Mouse (Mus musculus): Measurements from ENCODE around the gene Ttc1. TPM values are rescaled to one million over a fixed set of nuclear protein-coding genes. Genes with fewer than 3 reads are reported as not detected.

The Ttc1 gene
- polyA plus RNA-seq, 1 experiment from 2014 or later = 74.4 TPM

DNA sequence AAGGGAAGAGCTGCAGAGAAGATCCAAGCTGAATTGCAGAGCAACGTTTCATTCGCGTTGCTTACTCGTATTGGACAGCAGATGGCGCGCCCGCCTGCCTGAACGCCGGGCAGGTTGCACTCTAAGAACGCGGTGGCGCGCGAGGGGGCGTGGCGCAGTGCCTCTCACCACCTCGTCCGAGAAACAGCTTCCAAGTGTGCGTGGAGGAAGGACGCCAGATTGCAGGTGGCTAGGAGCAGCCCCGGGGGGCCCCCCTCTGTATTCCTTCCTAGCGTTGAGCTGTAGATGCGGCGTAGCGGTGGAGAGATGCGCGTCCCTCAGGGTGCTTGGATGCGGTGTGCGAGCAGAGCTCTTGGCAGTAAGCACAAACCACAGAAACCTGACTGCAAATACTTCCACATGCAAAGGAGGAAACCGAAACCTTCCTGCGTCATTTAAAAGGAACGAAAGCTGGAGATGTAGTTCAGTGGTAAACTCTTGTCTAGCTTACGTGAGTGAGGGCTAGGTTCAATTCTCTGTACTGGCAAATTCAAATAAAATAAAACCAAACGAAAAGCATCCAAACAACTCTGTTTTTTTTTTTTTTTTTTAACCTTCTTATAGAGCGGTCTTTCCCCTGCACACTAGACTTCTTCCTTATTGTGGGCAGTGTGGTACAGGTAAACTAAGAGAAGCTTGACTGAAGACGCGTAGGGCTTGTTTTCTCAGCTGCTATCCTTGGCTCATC, 19.3 kb upstream of the Ttc1 start:
- Histone ChIP-seq H3K27me3 (peaks cover 20% of the 10 kb centered on the region), H3K9ac (replicated peaks) (peak overlapping the region; percentile 47; the same call in 1 of the 2 replicates)
- 6% methylated on average over 37 of the region's 37 CpGs for WGBS

DNA sequence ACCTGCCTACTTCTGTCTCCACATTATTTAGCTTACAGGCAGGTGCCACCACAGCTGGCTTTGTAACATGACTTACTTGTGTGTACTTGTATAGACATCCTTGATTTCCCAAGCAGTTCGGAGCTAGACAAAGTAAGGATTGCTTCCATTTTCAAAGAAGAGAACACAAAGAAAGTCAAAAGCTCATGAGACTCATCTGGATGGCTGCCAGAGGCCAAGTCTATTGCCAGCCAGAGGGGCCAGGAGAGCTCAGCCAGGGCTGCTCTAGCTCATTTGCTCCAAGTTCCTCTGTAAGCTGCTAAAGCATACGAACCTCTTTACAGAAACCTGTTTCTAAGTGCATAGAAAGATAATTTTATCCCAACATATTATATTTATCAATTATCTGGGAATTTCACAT, 10.6 kb upstream of the Ttc1 start:
- no peak overlapping the region for H3K9ac ChIP-seq (replicated peaks)
- ATAC-seq (ENCODE audit: insufficient number of reproducible peaks, insufficient read depth, low FRiP score, low TSS enrichment, low read depth) = no peak
- H3K4me2 ChIP-seq = no peak overlapping the region
- no peaks in the 10 kb centered on the region for H3K36me3 ChIP-seq
- no peak overlapping the region for H3K27ac ChIP-seq
- H3K9me3 ChIP-seq = no peaks in the 10 kb centered on the region
- H3K27me3 ChIP-seq = peaks cover 11% of the 10 kb centered on the region; the same call in 1 of the 2 replicates
- 70% methylated on average over 2 of the region's 2 CpGs for WGBS
- H3K4me1 ChIP-seq (replicated peaks) = no peaks in the 10 kb centered on the region
- no peak overlapping the region for H3K4me3 ChIP-seq (replicated peaks)

More for the DNA sequence above, 19.3 kb upstream of the Ttc1 start:
- ATAC-seq (ENCODE audit: insufficient number of reproducible peaks, insufficient read depth, low FRiP score, low TSS enrichment, low read depth) = no peak
- H3K9me3 ChIP-seq = no peaks in the 10 kb centered on the region
- peak overlapping the region; percentile 76 for H3K4me2 ChIP-seq
- H3K4me3 ChIP-seq (replicated peaks) = peak overlapping the region; percentile 53
- no peaks in the 10 kb centered on the region for H3K4me1 ChIP-seq (replicated peaks)
- no peaks in the 10 kb centered on the region for H3K36me3 ChIP-seq
- no peak overlapping the region for H3K27ac ChIP-seq

DNA sequence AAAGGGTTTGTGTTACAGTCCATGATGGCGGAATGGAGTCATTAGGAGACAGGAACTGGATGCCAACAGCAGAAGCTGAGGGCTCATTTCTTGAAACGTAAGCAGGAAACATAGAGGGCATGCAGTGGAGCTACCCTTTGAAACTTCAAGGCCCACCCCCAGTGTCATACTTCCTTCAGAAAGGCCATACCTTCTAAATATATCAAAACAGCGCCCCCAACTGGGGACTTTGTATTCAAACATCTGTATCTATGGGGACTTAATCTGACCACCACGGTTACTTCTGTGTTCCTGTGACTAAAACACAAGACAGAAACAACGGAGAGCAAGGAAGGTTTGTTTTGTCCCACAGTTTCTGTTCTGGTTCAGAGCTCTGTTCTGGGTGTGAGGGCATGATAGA, 7.6 kb upstream of the Ttc1 start:
- 73% methylated on average over 5 of the region's 5 CpGs for WGBS
- Histone ChIP-seq H3K4me2 (no peak overlapping the region), H3K4me3 (replicated peaks) (no peak overlapping the region), H3K9ac (replicated peaks) (no peak overlapping the region), H3K4me1 (replicated peaks) (no peaks in the 10 kb centered on the region), H3K27ac (no peak overlapping the region), H3K9me3 (no peaks in the 10 kb centered on the region), H3K36me3 (no peaks in the 10 kb centered on the region), H3K27me3 (peaks cover 16% of the 10 kb centered on the region; the same call in 1 of the 2 replicates)
- no peak for ATAC-seq (ENCODE audit: insufficient number of reproducible peaks, insufficient read depth, low FRiP score, low TSS enrichment, low read depth)

DNA sequence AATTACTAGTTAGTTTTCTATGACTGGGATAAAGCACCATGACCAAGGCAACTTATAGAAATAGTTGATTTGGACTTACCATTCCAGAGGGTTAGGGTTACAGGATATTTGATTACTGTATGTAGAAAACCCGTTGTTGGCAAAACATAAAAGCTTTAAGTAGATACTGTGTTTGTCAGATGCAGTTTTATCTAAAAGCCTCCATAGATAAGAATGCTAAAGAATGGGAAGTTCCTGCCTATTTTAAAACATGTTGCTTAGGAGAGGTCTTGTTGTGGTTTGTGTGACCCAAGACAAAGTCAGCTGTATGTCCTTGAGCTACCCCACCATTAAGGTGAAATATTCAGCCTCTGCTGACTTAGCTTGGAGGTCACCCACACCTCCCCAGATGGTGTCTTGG, 6.8 kb upstream of the Ttc1 start:
- Histone ChIP-seq H3K4me2 (no peak overlapping the region), H3K4me1 (replicated peaks) (no peaks in the 10 kb centered on the region), H3K27me3 (peaks cover 16% of the 10 kb centered on the region; the same call in 1 of the 2 replicates), H3K4me3 (replicated peaks) (no peak overlapping the region), H3K36me3 (no peaks in the 10 kb centered on the region), H3K9me3 (no peaks in the 10 kb centered on the region), H3K9ac (replicated peaks) (no peak overlapping the region), H3K27ac (no peak overlapping the region)
- 85% methylated on average over 1 of the region's 1 CpGs for WGBS
- no peak for ATAC-seq (ENCODE audit: insufficient number of reproducible peaks, insufficient read depth, low FRiP score, low TSS enrichment, low read depth)

DNA sequence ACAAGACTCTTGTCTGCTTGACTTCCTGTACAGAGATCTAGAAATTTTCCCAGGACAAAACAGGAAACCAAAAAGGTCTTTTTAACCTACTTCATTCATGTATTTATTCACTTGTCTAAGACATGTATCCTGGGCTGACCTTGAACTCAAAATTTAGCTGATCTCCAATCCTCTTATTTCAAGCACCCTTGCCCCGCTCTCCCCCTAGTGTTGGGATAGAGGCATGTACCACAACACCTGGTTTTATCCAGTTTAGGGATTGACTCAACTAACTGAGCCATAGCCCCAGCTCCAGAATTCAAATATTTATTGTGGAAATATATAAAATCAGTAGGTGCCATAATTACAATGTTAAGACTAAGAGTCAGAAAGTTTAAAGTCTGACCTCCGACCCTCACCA, 3.7 kb upstream of the Ttc1 start:
- no peak overlapping the region for H3K9ac ChIP-seq (replicated peaks)
- no peaks in the 10 kb centered on the region for H3K9me3 ChIP-seq
- H3K4me2 ChIP-seq = no peak overlapping the region
- H3K4me1 ChIP-seq (replicated peaks) = peaks cover 6% of the 10 kb centered on the region
- no peak overlapping the region for H3K4me3 ChIP-seq (replicated peaks)
- no peak overlapping the region for H3K27ac ChIP-seq
- H3K36me3 ChIP-seq = no peaks in the 10 kb centered on the region
- WGBS = 71% methylated on average over 2 of the region's 2 CpGs
- ATAC-seq (ENCODE audit: insufficient number of reproducible peaks, insufficient read depth, low FRiP score, low TSS enrichment, low read depth) = no peak
- peaks cover 16% of the 10 kb centered on the region; the same call in 1 of the 2 replicates for H3K27me3 ChIP-seq

DNA sequence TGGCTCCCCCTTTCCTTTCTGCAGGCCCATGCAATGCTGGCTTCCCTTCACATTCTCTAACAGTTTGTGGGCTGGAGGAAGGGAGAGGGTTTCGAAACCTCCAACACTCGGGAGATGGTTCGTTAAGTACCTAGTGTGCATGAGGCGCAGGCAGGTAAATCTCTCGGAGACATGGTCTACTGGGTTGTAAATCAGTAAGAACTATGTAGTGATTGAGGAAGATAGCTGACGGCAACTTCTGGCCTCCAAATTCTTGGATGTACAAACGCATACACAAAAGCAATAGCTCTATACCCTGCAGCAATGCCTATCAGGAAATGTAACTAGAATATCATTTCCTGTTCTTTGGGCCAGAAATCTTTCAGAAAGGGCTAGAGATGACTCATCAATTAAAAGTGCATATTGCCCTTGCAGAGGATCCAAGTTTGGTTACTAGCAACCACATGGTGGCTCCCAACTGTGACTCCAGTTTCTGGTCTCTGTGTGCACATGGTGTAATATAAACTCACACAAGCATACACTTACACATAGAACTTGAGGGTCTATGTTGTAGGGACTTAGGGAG, 19.0 kb downstream of the Ttc1 start:
- no peaks in the 10 kb centered on the region for H3K4me1 ChIP-seq (replicated peaks)
- no peak overlapping the region for H3K4me2 ChIP-seq
- no peak overlapping the region for H3K9ac ChIP-seq (replicated peaks)
- H3K27ac ChIP-seq = no peak overlapping the region
- WGBS = 80% methylated on average over 7 of the region's 7 CpGs
- no peak for ATAC-seq (ENCODE audit: insufficient number of reproducible peaks, insufficient read depth, low FRiP score, low TSS enrichment, low read depth)
- peaks cover 61% of the 10 kb centered on the region for H3K36me3 ChIP-seq
- no peak overlapping the region for H3K4me3 ChIP-seq (replicated peaks)
- H3K27me3 ChIP-seq = no peaks in the 10 kb centered on the region
- no peaks in the 10 kb centered on the region for H3K9me3 ChIP-seq

DNA sequence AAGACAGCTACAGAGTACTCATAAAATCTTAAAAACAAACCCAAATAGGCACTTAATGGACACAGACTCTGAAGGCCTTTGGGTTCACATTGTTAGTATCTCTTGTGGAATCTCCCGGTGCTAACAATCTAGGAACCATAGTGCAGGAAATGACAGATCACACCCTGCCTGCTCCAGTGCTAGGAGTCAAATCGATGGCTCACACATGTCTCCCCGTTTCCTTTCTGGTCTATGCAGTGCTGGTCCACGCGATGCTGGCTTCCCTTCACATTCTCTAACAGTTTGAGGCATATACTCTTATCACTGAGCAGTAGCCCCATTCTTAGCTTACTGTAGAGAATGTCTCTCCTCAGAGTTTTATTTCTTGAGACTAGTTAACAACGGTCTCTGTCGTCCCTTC, 20.0 kb downstream of the Ttc1 start:
- Histone ChIP-seq H3K9ac (replicated peaks) (no peak overlapping the region), H3K4me1 (replicated peaks) (no peaks in the 10 kb centered on the region), H3K9me3 (no peaks in the 10 kb centered on the region), H3K4me2 (no peak overlapping the region), H3K4me3 (replicated peaks) (no peak overlapping the region), H3K27me3 (no peaks in the 10 kb centered on the region), H3K36me3 (peaks cover 60% of the 10 kb centered on the region), H3K27ac (no peak overlapping the region)
- 85% methylated on average over 7 of the region's 7 CpGs for WGBS
- ATAC-seq (ENCODE audit: insufficient number of reproducible peaks, insufficient read depth, low FRiP score, low TSS enrichment, low read depth) = no peak

DNA sequence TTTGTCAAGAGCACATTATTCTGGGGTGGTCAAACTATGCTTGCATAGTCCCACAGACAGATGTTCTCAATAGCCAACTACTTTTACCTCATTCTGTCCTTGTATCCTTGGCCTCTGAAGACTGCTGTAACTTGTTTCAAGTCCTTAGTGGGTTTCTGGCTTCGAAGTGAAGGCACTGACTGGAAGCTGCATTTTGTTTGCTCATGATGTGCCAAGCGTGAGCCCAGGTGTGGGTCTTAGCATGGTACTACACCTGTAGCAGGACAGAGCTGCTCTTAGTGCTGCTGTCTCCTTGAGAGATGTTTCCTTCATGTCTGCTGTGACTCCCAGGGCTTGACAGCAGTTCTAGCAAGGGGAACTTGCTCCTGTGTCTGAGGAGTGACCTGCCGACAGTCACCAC, 24.4 kb downstream of the Ttc1 start:
- Histone ChIP-seq H3K4me3 (replicated peaks) (no peak overlapping the region), H3K4me2 (no peak overlapping the region), H3K9me3 (no peaks in the 10 kb centered on the region), H3K9ac (replicated peaks) (no peak overlapping the region), H3K4me1 (replicated peaks) (no peaks in the 10 kb centered on the region), H3K36me3 (peaks cover 51% of the 10 kb centered on the region), H3K27me3 (no peaks in the 10 kb centered on the region), H3K27ac (no peak overlapping the region)
- no peak for ATAC-seq (ENCODE audit: insufficient number of reproducible peaks, insufficient read depth, low FRiP score, low TSS enrichment, low read depth)
- WGBS = 90% methylated on average over 3 of the region's 3 CpGs

DNA sequence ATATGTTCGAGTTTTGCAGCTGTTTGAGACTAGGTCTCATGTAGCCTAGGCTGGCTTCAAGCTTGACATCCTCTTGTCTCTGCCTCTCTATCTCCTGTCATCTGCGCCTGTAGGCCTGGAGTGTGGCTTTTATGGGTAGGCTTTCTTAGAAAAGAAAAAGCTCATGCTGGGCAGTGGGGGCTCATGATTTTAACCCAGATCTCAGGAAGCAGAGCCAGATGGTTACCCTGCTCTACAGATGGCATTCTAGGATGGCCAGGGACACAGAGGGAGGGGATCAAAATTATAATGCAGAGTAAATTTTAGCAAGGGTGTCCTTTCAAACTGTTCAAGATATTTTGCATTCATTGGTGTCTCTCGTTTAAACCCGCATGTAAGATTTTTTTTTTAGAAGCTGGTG, 35.6 kb downstream of the Ttc1 start:
- ATAC-seq (ENCODE audit: insufficient number of reproducible peaks, insufficient read depth, low FRiP score, low TSS enrichment, low read depth) = no peak
- WGBS = 94% methylated on average over 4 of the region's 4 CpGs
- Histone ChIP-seq H3K4me2 (no peak overlapping the region), H3K4me3 (replicated peaks) (no peak overlapping the region), H3K4me1 (replicated peaks) (no peaks in the 10 kb centered on the region), H3K9me3 (no peaks in the 10 kb centered on the region), H3K36me3 (peaks cover 58% of the 10 kb centered on the region), H3K27me3 (no peaks in the 10 kb centered on the region), H3K27ac (no peak overlapping the region), H3K9ac (replicated peaks) (no peak overlapping the region)

DNA sequence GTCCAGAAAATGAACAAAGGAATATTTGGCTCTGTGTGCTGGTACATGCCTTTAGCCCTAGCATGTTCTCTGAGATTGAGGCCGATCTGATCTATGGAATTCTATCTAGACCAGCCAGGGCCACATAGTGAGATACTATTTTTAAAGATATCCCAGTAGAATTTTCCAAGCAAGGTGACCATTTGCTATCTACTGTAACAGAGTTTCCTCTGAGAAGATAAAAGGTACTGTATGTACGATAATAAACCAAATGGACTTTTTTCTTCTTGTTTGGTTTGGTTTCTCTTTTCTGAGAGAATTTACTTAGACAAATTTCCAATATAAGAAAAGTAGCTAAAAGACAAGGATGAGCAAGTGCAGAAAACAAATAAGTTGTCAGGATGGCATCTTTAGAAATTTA, 39.4 kb downstream of the Ttc1 start:
- Histone ChIP-seq H3K9me3 (no peaks in the 10 kb centered on the region), H3K36me3 (peaks cover 62% of the 10 kb centered on the region), H3K9ac (replicated peaks) (no peak overlapping the region), H3K27me3 (no peaks in the 10 kb centered on the region), H3K4me1 (replicated peaks) (no peaks in the 10 kb centered on the region), H3K4me3 (replicated peaks) (no peak overlapping the region), H3K27ac (no peak overlapping the region), H3K4me2 (no peak overlapping the region)
- ATAC-seq (ENCODE audit: insufficient number of reproducible peaks, insufficient read depth, low FRiP score, low TSS enrichment, low read depth) = no peak
- 97% methylated on average over 2 of the region's 2 CpGs for WGBS

DNA sequence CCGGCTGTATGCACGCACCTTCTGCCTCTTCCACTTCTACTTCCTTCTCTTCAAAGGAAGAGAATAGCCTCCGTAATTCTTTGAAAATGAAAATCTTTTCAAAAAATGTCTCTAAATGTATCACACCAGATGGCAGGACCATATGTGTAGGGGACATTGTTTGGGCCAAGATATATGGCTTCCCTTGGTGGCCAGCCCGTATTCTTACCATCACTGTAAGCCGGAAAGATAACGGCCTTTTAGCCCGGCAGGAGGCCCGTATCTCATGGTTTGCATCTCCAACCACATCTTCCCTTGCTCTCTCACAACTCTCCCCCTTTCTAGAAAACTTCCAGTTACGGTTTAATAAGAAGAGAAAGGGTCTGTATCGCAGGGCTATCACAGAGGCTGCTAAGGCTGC, 42.1 kb downstream of the Ttc1 start:
- Histone ChIP-seq H3K36me3 (peaks cover 58% of the 10 kb centered on the region), H3K27me3 (no peaks in the 10 kb centered on the region), H3K4me3 (replicated peaks) (no peak overlapping the region), H3K9ac (replicated peaks) (no peak overlapping the region), H3K27ac (no peak overlapping the region), H3K4me2 (no peak overlapping the region), H3K4me1 (replicated peaks) (no peaks in the 10 kb centered on the region), H3K9me3 (no peaks in the 10 kb centered on the region)
- WGBS = 93% methylated on average over 10 of the region's 10 CpGs
- ATAC-seq (ENCODE audit: insufficient number of reproducible peaks, insufficient read depth, low FRiP score, low TSS enrichment, low read depth) = no peak

DNA sequence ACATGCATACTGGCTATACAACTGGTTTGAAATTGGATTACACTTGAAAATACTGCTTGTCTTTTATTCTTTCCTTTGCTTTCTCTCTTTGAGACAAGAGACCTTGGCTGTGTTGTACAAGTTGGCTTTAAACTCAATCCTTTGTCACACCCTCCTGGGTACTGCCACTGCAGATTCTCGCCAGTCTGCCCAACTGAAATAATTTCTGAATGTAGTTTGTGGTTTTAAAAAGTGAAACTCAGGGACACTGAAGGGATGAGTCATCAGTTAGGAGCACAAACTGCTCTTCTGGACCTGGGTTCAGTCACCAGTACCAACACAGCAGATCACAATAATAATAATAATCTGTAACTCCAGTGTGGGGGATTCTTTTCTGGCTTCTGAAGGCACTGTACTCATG, 44.3 kb downstream of the Ttc1 start:
- H3K9me3 ChIP-seq = no peaks in the 10 kb centered on the region
- no peaks in the 10 kb centered on the region for H3K27me3 ChIP-seq
- ATAC-seq (ENCODE audit: insufficient number of reproducible peaks, insufficient read depth, low FRiP score, low TSS enrichment, low read depth) = no peak
- no peak overlapping the region for H3K4me2 ChIP-seq
- H3K4me3 ChIP-seq (replicated peaks) = no peak overlapping the region
- WGBS = 79% methylated on average over 1 of the region's 1 CpGs
- no peaks in the 10 kb centered on the region; the same call in 1 of the 2 replicates for H3K4me1 ChIP-seq (replicated peaks)
- no peak overlapping the region for H3K27ac ChIP-seq
- peaks cover 68% of the 10 kb centered on the region for H3K36me3 ChIP-seq
- no peak overlapping the region for H3K9ac ChIP-seq (replicated peaks)

All from limb, embryonic 12.5 days (tissue).